Mouse (Mus musculus): ENCODE results near the gene Vangl2.

- TF ChIP-seq CTCF (IDR thresholded peaks at IDR 0.05; ENCODE audit: control insufficient read depth, insufficient read depth, low read length) (no peak), POLR2A (IDR thresholded peaks at IDR 0.05; ENCODE audit: borderline replicate concordance, control insufficient read depth, low read depth, low read length) (no peak)
Measured at GRCm38 (mm10) chr1:172019339-172019738, 8.9 kb downstream of the Vangl2 start.
